Mouse (Mus musculus) neural tube, embryonic 11.5 days (tissue): ENCODE results near the gene Tbx10. TPM values are rescaled to one million over a fixed set of nuclear protein-coding genes. Genes with fewer than 3 reads are reported as not detected.

Experiments used
- ATAC-seq: fragments of 200-750 bp; cut with Nextera tagmentation; 2 replicates; pipeline ENCODE4 v1.8.0; 2017; ENCODE audit warnings: moderate number of reproducible peaks, mild to moderate bottlenecking, moderate TSS enrichment, moderate library complexity; ENCODE audit not compliant: insufficient read depth, low FRiP score, low TSS enrichment
- DNase-seq: peaks from one replicate; pipeline ENCODE4 v3.0.0-alpha.2; 2015; ENCODE audit warnings: low spot score
- H3K27ac ChIP-seq: fragments of 300-500 bp; sonication (generic); 2 replicates; pipeline ENCODE4 v1.5.1; 2014; ENCODE audit warnings: low read depth, mild to moderate bottlenecking, low read length
- H3K27me3 ChIP-seq: fragments of 300-500 bp; sonication (generic); 2 replicates; pipeline ENCODE4 v1.6.1; 2014; ENCODE audit warnings: mild to moderate bottlenecking, low read length, mixed read lengths; ENCODE audit not compliant: control insufficient read depth, insufficient read depth
- H3K36me3 ChIP-seq: fragments of 300-500 bp; sonication (generic); 2 replicates; pipeline ENCODE4 v1.6.1; 2014; ENCODE audit warnings: mild to moderate bottlenecking, low read length, moderate library complexity, mixed read lengths; ENCODE audit not compliant: control insufficient read depth, insufficient read depth
- H3K4me1 ChIP-seq: fragments of 300-500 bp; sonication (generic); 2 replicates; pipeline ENCODE4 v1.6.1; 2014; ENCODE audit warnings: low read length, mixed read lengths; ENCODE audit not compliant: control insufficient read depth, insufficient read depth
- H3K4me2 ChIP-seq: fragments of 300-500 bp; sonication (generic); 2 replicates; pipeline ENCODE4 v1.6.1; 2014; ENCODE audit warnings: low read depth, mild to moderate bottlenecking, moderate library complexity
- H3K4me3 ChIP-seq: fragments of 300-500 bp; sonication (generic); 2 replicates; pipeline ENCODE4 v1.5.1; 2014; ENCODE audit warnings: low read depth, low read length
- H3K9ac ChIP-seq: fragments of 300-500 bp; sonication (generic); 2 replicates; pipeline ENCODE4 v1.6.1; 2014; ENCODE audit warnings: mild to moderate bottlenecking, low read length
- H3K9me3 ChIP-seq: fragments of 300-500 bp; sonication (generic); 2 replicates; pipeline ENCODE4 v1.6.1; 2016; ENCODE audit warnings: low read length; ENCODE audit not compliant: control insufficient read depth
- WGBS: fragments of 180-500 bp; shearing (Covaris S2); extraction: QIAGEN DNeasy Blood & Tissue Kit; methylation state at CpG from one replicate; pipeline ENCODE4 v1.1.7; 2014; 5-methylcytosine and 5-hydroxymethylcytosine counted together
- polyA plus RNA-seq: library from polyadenylated mRNA; unstranded; fragments of >200 nt; fragmentation: Nextera tagmentation; extraction: Ambion mirVana; gene quantifications from 2 replicates; pipeline ENCODE4 v1.2.1, GENCODE M21; 2014

The Tbx10 gene
- polyA plus RNA-seq, 1 experiment from 2014 or later: not detected

- Histone ChIP-seq H3K9ac (no peak within 1 kb of the TSS), H3K4me1 (peaks cover 9% of the 10 kb centered on the region; the same call in 1 of the 2 replicates), H3K36me3 (peaks cover 2% of the 10 kb centered on the region), H3K27ac (no peak within 1 kb of the TSS), H3K27me3 (no peaks in the 10 kb centered on the region), H3K4me3 (no peak within 1 kb of the TSS), H3K4me2 (no peak within 1 kb of the TSS), H3K9me3 (no peaks in the 10 kb centered on the region)
- 70% methylated on average over 1 of the region's 1 CpGs for WGBS
- no peak for ATAC-seq
- no peak for DNase-seq
These were observed 10.6 kb downstream of the Tbx10 start, which contains the start of gene Doc2g for GRCm38 (mm10) chr19:4003112-4003511. Gene Doc2g (plus strand): TSS chr19:4003313.

DNA sequence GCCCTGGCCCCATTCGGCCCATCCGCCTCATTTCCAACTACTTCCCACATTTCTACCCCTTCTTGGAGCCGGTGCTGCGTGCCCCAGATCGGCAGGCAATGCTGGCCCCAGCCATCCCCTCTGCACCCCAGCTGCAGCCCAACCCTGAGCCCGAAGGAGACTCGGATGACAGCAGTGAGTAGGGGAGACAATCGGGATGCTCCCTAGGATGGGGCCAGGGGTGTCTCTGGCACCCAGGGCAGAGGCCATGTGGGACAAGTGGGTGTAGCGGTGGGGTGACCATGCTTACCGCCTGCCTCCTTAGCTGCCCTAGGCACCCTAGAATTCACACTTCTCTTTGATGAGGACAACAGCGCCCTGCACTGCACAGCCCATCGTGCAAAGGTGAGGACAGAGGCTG is 11.1 kb downstream of the Tbx10 start:
- no peak for DNase-seq
- Histone ChIP-seq H3K36me3 (peaks cover 2% of the 10 kb centered on the region), H3K4me3 (no peak overlapping the region), H3K4me1 (peaks cover 9% of the 10 kb centered on the region; the same call in 1 of the 2 replicates), H3K27ac (no peak overlapping the region), H3K4me2 (no peak overlapping the region), H3K9ac (no peak overlapping the region), H3K27me3 (no peaks in the 10 kb centered on the region), H3K9me3 (no peaks in the 10 kb centered on the region)
- 78% methylated on average over 12 of the region's 12 CpGs for WGBS
- ATAC-seq: no peak

GRCm38 (mm10) chr19:4004331-4004730 is 11.8 kb downstream of the Tbx10 start:
- ATAC-seq (no peak), DNase-seq (no peak)
- WGBS: 83% methylated on average over 15 of the region's 15 CpGs
- Histone ChIP-seq H3K4me3 (no peak overlapping the region), H3K9me3 (no peaks in the 10 kb centered on the region), H3K4me2 (no peak overlapping the region), H3K27me3 (no peaks in the 10 kb centered on the region), H3K9ac (no peak overlapping the region), H3K27ac (no peak overlapping the region), H3K36me3 (peaks cover 2% of the 10 kb centered on the region), H3K4me1 (peaks cover 9% of the 10 kb centered on the region; the same call in 1 of the 2 replicates)

- Histone ChIP-seq H3K27me3 (no peaks in the 10 kb centered on the region), H3K9me3 (no peaks in the 10 kb centered on the region), H3K4me3 (no peak overlapping the region), H3K4me2 (no peak overlapping the region), H3K9ac (no peak overlapping the region), H3K27ac (no peak overlapping the region), H3K36me3 (peaks cover 2% of the 10 kb centered on the region), H3K4me1 (peaks cover 9% of the 10 kb centered on the region; the same call in 1 of the 2 replicates)
- WGBS: 96% methylated on average over 9 of the region's 9 CpGs
- DNase-seq (no peak), ATAC-seq (no peak)
These were observed 12.5 kb downstream of the Tbx10 start for GRCm38 (mm10) chr19:4005091-4005490.

DNA sequence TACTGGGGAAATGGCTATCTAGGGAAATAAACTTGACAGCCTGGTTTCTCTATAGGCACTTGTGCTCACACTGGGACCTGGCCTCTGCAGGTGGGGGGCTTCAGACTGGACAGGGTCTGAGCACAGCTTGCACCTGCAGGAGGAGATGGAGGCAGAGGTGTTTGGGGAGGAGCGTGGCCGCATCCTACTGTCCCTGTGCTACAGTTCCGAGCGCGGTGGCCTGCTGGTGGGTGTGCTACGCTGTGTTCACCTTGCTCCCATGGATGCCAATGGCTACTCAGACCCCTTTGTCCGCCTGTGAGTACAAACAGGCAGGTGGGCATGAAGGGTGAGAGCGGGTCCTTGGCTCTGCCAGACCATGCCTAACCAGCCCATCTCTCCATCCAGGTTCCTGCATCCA is 13.4 kb downstream of the Tbx10 start:
- Histone ChIP-seq H3K9ac (no peak overlapping the region), H3K4me1 (peaks cover 7% of the 10 kb centered on the region; the same call in 1 of the 2 replicates), H3K36me3 (peaks cover 2% of the 10 kb centered on the region), H3K9me3 (no peaks in the 10 kb centered on the region), H3K27me3 (no peaks in the 10 kb centered on the region), H3K4me2 (no peak overlapping the region), H3K27ac (no peak overlapping the region), H3K4me3 (no peak overlapping the region)
- ATAC-seq: no peak
- 95% methylated on average over 8 of the region's 8 CpGs for WGBS
- no peak for DNase-seq

- ATAC-seq (no peak), DNase-seq (no peak)
- Histone ChIP-seq H3K4me3 (no peak overlapping the region), H3K27ac (no peak overlapping the region), H3K27me3 (no peaks in the 10 kb centered on the region), H3K4me1 (peaks cover 5% of the 10 kb centered on the region), H3K9ac (no peak overlapping the region), H3K9me3 (no peaks in the 10 kb centered on the region), H3K4me2 (no peak overlapping the region), H3K36me3 (peaks cover 2% of the 10 kb centered on the region; the same call in 1 of the 2 replicates)
- WGBS: 94% methylated on average over 5 of the region's 5 CpGs
These were observed 18.5 kb downstream of the Tbx10 start for GRCm38 (mm10) chr19:4011086-4011485.

- ATAC-seq (peak; percentile 99), DNase-seq (peak; percentile 97)
- Histone ChIP-seq H3K4me2 (peak within 1 kb of the TSS; percentile 60), H3K4me3 (peak within 1 kb of the TSS; percentile 56), H3K9ac (peak within 1 kb of the TSS; percentile 59), H3K4me1 (peaks cover 5% of the 10 kb centered on the region), H3K9me3 (no peaks in the 10 kb centered on the region), H3K27me3 (no peaks in the 10 kb centered on the region), H3K36me3 (no peaks in the 10 kb centered on the region; the same call in 1 of the 2 replicates), H3K27ac (no peak within 1 kb of the TSS)
- under 1% methylated on average over 45 of the region's 45 CpGs for WGBS
These were observed 20.0 kb downstream of the Tbx10 start, which contains the start of gene Ndufv1 for GRCm38 (mm10) chr19:4012432-4013022. Gene Ndufv1 (minus strand): TSS chr19:4012806.

DNA sequence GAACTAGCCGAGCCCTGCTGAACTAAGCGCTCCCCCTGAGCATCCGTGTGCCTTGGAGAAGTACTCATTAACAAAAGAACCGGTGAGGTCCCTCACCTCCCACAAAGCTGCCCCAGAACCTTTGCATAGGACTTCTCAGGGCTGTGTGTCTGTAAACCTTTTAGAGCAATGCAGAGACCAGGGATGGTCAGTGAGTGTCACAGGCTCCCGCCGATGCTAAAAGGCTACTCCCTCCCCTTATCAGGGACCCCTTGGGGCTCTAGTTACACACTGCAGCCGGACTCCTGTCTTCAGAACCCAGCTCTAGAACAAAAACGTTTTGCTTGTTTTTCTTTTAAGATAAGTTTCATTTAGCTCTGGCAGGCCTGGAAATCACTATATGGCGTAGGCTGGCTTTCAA is 20.5 kb downstream of the Tbx10 start:
- WGBS: 25% methylated on average over 9 of the region's 9 CpGs
- ATAC-seq (no peak), DNase-seq (no peak)
- H3K4me1 ChIP-seq: peaks cover 5% of the 10 kb centered on the region
- H3K9me3 ChIP-seq: no peaks in the 10 kb centered on the region
- H3K9ac ChIP-seq: peak overlapping the region; percentile 5
- peak overlapping the region; percentile 26 for H3K4me2 ChIP-seq
- H3K36me3 ChIP-seq: no peaks in the 10 kb centered on the region
- H3K27me3 ChIP-seq: no peaks in the 10 kb centered on the region
- H3K27ac ChIP-seq: no peak overlapping the region
- peak overlapping the region; percentile 56; the same call in 1 of the 2 replicates for H3K4me3 ChIP-seq

- Histone ChIP-seq H3K36me3 (no peaks in the 10 kb centered on the region), H3K4me3 (no peak overlapping the region), H3K4me1 (peaks cover 5% of the 10 kb centered on the region), H3K4me2 (no peak overlapping the region), H3K9me3 (no peaks in the 10 kb centered on the region), H3K27ac (no peak overlapping the region), H3K9ac (no peak overlapping the region), H3K27me3 (no peaks in the 10 kb centered on the region)
- ATAC-seq (no peak), DNase-seq (no peak)
These were observed 22.2 kb downstream of the Tbx10 start for GRCm38 (mm10) chr19:4014802-4015201.
